Mouse (Mus musculus) stomach, embryonic 14.5 days (tissue): ENCODE data around the gene Rhox2c. TPM values are rescaled to one million over a fixed set of nuclear protein-coding genes. Genes with fewer than 3 reads are reported as not detected.
"Not testable (repeated sequence)": the region's sequence is repeated elsewhere in the genome, so short reads cannot be mapped to it uniquely, and the experiment has no call there.

Experiments
- ATAC-seq: fragments of 200-750 bp; cut with Nextera tagmentation; 2 replicates; pipeline ENCODE4 v1.8.0; 2017; ENCODE audit warnings: low read depth, moderate TSS enrichment; ENCODE audit not compliant: insufficient number of reproducible peaks, insufficient read depth, low FRiP score
- H3K27ac ChIP-seq: fragments of 300-500 bp; sonication (generic); 2 replicates; pipeline ENCODE4 v1.5.1; 2014; ENCODE audit warnings: mild to moderate bottlenecking, low read length, moderate library complexity, mixed read lengths
- H3K27me3 ChIP-seq: fragments of 300-500 bp; sonication (generic); 2 replicates; pipeline ENCODE4 v1.6.1; 2014; ENCODE audit warnings: low read length, control low read depth, mixed read lengths; ENCODE audit not compliant: control insufficient read depth, insufficient read depth
- H3K36me3 ChIP-seq: fragments of 300-500 bp; sonication (generic); 2 replicates; pipeline ENCODE4 v1.6.1; 2014; ENCODE audit warnings: mild to moderate bottlenecking, control low read depth, low read length, moderate library complexity, mixed read lengths; ENCODE audit not compliant: control insufficient read depth, insufficient read depth
- H3K4me1 ChIP-seq: fragments of 300-500 bp; sonication (generic); 2 replicates; pipeline ENCODE4 v1.6.1; 2014; ENCODE audit warnings: low read length, control low read depth, mixed read lengths; ENCODE audit not compliant: control insufficient read depth, insufficient read depth
- H3K4me2 ChIP-seq: fragments of 300-500 bp; sonication (generic); replicated peaks from 2 replicates; pipeline ENCODE4 v1.6.1; 2014; ENCODE audit warnings: low read depth, low read length, control low read depth
- H3K4me3 ChIP-seq: fragments of 300-500 bp; sonication (generic); 2 replicates; pipeline ENCODE4 v1.5.1; 2014; ENCODE audit warnings: low read depth, low read length, control low read depth
- H3K9ac ChIP-seq: fragments of 300-500 bp; sonication (generic); replicated peaks from 2 replicates; pipeline ENCODE4 v1.6.1; 2014; ENCODE audit warnings: low read depth, mild to moderate bottlenecking, control low read depth, low read length, moderate library complexity, mixed read lengths
- H3K9me3 ChIP-seq: fragments of 300-500 bp; sonication (generic); 2 replicates; pipeline ENCODE4 v1.6.1; 2016; ENCODE audit warnings: low read depth, low read length, control low read depth; ENCODE audit not compliant: control insufficient read depth
- WGBS: fragments of 180-500 bp; shearing (Covaris S2); extraction: QIAGEN DNeasy Blood & Tissue Kit; methylation state at CpG from one replicate; pipeline ENCODE4 v1.1.7; 2014; 5-methylcytosine and 5-hydroxymethylcytosine counted together
- polyA plus RNA-seq: library from polyadenylated mRNA; unstranded; fragments of >200 nt; fragmentation: Nextera tagmentation; extraction: Ambion mirVana; gene quantifications from 2 replicates; pipeline ENCODE4 v1.2.1, GENCODE M21; 2014

Rhox2c gene
- not detected in 2 replicates for polyA plus RNA-seq

- not testable (repeated sequence) for ATAC-seq, H3K27ac ChIP-seq, H3K27me3 ChIP-seq, H3K9ac ChIP-seq, H3K4me2 ChIP-seq, H3K4me1 ChIP-seq, H3K36me3 ChIP-seq, H3K9me3 ChIP-seq, H3K4me3 ChIP-seq
- 100% methylated on average over 5 of the region's 10 CpGs for WGBS
Measured at GRCm38 (mm10) chrX:37453380-37453779, at the start of gene Rhox2c. Gene Rhox2c (plus strand): TSS chrX:37453680.

GRCm38 (mm10) chrX:37411767-37412166, 41.7 kb upstream of the Rhox2c start, which contains the start of gene Rhox2b:
Gene Rhox2b (plus strand): TSS chrX:37412067.
- H3K9me3 ChIP-seq, H3K27ac ChIP-seq, H3K9ac ChIP-seq, H3K4me1 ChIP-seq, H3K4me3 ChIP-seq, H3K4me2 ChIP-seq, ATAC-seq, H3K36me3 ChIP-seq, H3K27me3 ChIP-seq: not testable (repeated sequence)
- no CpG with 5 or more reads among the region's 9 CpGs for WGBS

GRCm38 (mm10) chrX:37432194-37432593, 21.3 kb upstream of the Rhox2c start, which contains the start of gene Rhox4b:
Gene Rhox4b (plus strand): TSS chrX:37432494.
- H3K9me3 ChIP-seq, H3K4me1 ChIP-seq, H3K27me3 ChIP-seq, H3K9ac ChIP-seq, H3K4me3 ChIP-seq, H3K27ac ChIP-seq, H3K4me2 ChIP-seq, ATAC-seq, H3K36me3 ChIP-seq: not testable (repeated sequence)
- WGBS: 87% methylated on average over 14 of the region's 15 CpGs

GRCm38 (mm10) chrX:37458285-37458684, 4.8 kb downstream of the Rhox2c start, which contains the start of gene Rhox3c:
Gene Rhox3c (plus strand): TSS chrX:37458585.
- 91% methylated on average over 3 of the region's 4 CpGs for WGBS
- not testable (repeated sequence) for H3K36me3 ChIP-seq

GRCm38 (mm10) chrX:37480037-37480436, 26.6 kb downstream of the Rhox2c start, which contains the start of gene Rhox4c:
Gene Rhox4c (plus strand): TSS chrX:37480337.
- not testable (repeated sequence) for ATAC-seq, H3K36me3 ChIP-seq, H3K9me3 ChIP-seq, H3K27ac ChIP-seq, H3K4me1 ChIP-seq, H3K4me3 ChIP-seq, H3K9ac ChIP-seq, H3K27me3 ChIP-seq, H3K4me2 ChIP-seq
- WGBS: 96% methylated on average over 14 of the region's 14 CpGs

More at GRCm38 (mm10) chrX:37458285-37458684, 4.8 kb downstream of the Rhox2c start, which contains the start of gene Rhox3c:
- H3K4me1 ChIP-seq, H3K27me3 ChIP-seq, H3K9ac ChIP-seq, H3K4me2 ChIP-seq, H3K27ac ChIP-seq, H3K9me3 ChIP-seq, H3K4me3 ChIP-seq, ATAC-seq: not testable (repeated sequence)

GRCm38 (mm10) chrX:37514059-37514458, 60.6 kb downstream of the Rhox2c start, which contains the start of gene Rhox4d:
Gene Rhox4d (plus strand): TSS chrX:37514359.
- not testable (repeated sequence) for H3K9ac ChIP-seq, H3K9me3 ChIP-seq, H3K4me3 ChIP-seq, H3K36me3 ChIP-seq, H3K4me2 ChIP-seq, H3K27ac ChIP-seq, H3K4me1 ChIP-seq, ATAC-seq, H3K27me3 ChIP-seq
- WGBS: 88% methylated on average over 13 of the region's 18 CpGs

Other genes with a start within 250 kb of the Rhox2c start
- not detected in 2 replicates for gene Gm9, start 242.6 kb upstream of the Rhox2c start, polyA plus RNA-seq
- gene Rhox1, start 231.4 kb upstream of the Rhox2c start, polyA plus RNA-seq: not detected in 2 replicates
- gene Rhox2a, start 208.7 kb upstream of the Rhox2c start, polyA plus RNA-seq: not detected in 2 replicates
- not detected in 2 replicates for gene Rhox3a, start 203.8 kb upstream of the Rhox2c start, polyA plus RNA-seq
- gene Rhox4a, start 188.3 kb upstream of the Rhox2c start, polyA plus RNA-seq: not detected in 2 replicates
- not detected in 2 replicates for gene Rhox3a2, start 73.7 kb upstream of the Rhox2c start, polyA plus RNA-seq
- gene Rhox4a2, start 62.8 kb upstream of the Rhox2c start, polyA plus RNA-seq: not detected in 2 replicates
- not detected in 2 replicates for gene Rhox2b, start 41.6 kb upstream of the Rhox2c start, polyA plus RNA-seq
- gene Rhox4b, start 21.2 kb upstream of the Rhox2c start, polyA plus RNA-seq: not detected in 2 replicates
- gene Rhox3c, start 4.9 kb downstream of the Rhox2c start, polyA plus RNA-seq: not detected in 2 replicates
- not detected in 2 replicates for gene Rhox4c, start 26.7 kb downstream of the Rhox2c start, polyA plus RNA-seq
- gene Rhox2d, start 39.7 kb downstream of the Rhox2c start, polyA plus RNA-seq: not detected in 2 replicates
- gene Rhox4d, start 60.7 kb downstream of the Rhox2c start, polyA plus RNA-seq: not detected in 2 replicates
- gene Rhox2e, start 76.8 kb downstream of the Rhox2c start, polyA plus RNA-seq: not detected in 2 replicates
- gene Rhox3e, start 88.3 kb downstream of the Rhox2c start, polyA plus RNA-seq: not detected in 2 replicates
- not detected in 2 replicates for gene Rhox4e, start 103.7 kb downstream of the Rhox2c start, polyA plus RNA-seq
- gene Rhox2f, start 117.7 kb downstream of the Rhox2c start, polyA plus RNA-seq: not detected in 2 replicates
- not detected in 2 replicates for gene Rhox3f, start 127.3 kb downstream of the Rhox2c start, polyA plus RNA-seq
- not detected in 2 replicates for gene Rhox4f, start 154.0 kb downstream of the Rhox2c start, polyA plus RNA-seq
- not detected in 2 replicates for gene Rhox3g, start 174.9 kb downstream of the Rhox2c start, polyA plus RNA-seq
- gene Rhox2g, start 189.8 kb downstream of the Rhox2c start, polyA plus RNA-seq: not detected in 2 replicates
- gene Rhox4g, start 197.6 kb downstream of the Rhox2c start, polyA plus RNA-seq: not detected in 2 replicates
- gene Rhox3h, start 215.1 kb downstream of the Rhox2c start, polyA plus RNA-seq: not detected in 2 replicates
- gene Rhox2h, start 219.6 kb downstream of the Rhox2c start, polyA plus RNA-seq: not detected in 2 replicates